Mouse (Mus musculus) stomach, postnatal 0 days (tissue): ENCODE data around the gene Grm5. TPM values are rescaled to one million over a fixed set of nuclear protein-coding genes. Genes with fewer than 3 reads are reported as not detected.
A peak's percentile ranks its signal among the peaks of the same experiment; 100 is the strongest.

Experiments used
- ATAC-seq: fragments of 200-750 bp; cut with Nextera tagmentation; 2 replicates; pipeline ENCODE4 v1.8.0; 2017; ENCODE audit not compliant: low FRiP score, low TSS enrichment
- DNase-seq: peaks from one replicate; pipeline ENCODE4 v3.0.0-alpha.2; 2016; ENCODE audit warnings: low spot score
- H3K27ac ChIP-seq: fragments of 300-500 bp; sonication (generic); replicated peaks from 2 replicates; pipeline ENCODE4 v1.5.1; 2014; ENCODE audit warnings: mild to moderate bottlenecking, control low read depth
- H3K27me3 ChIP-seq: fragments of 300-500 bp; sonication (generic); 2 replicates; pipeline ENCODE4 v1.6.1; 2014; ENCODE audit warnings: low read length; ENCODE audit not compliant: control insufficient read depth, insufficient read depth
- H3K36me3 ChIP-seq: fragments of 300-500 bp; sonication (generic); 2 replicates; pipeline ENCODE4 v1.6.1; 2014; ENCODE audit warnings: low read length, mixed read lengths; ENCODE audit not compliant: control insufficient read depth, insufficient read depth
- H3K4me1 ChIP-seq: fragments of 300-500 bp; sonication (generic); replicated peaks from 2 replicates; pipeline ENCODE4 v1.6.1; 2014; ENCODE audit warnings: antibody characterized with exemption; ENCODE audit not compliant: control insufficient read depth, insufficient read depth
- H3K4me2 ChIP-seq: fragments of 300-500 bp; sonication (generic); replicated peaks from 2 replicates; pipeline ENCODE4 v1.6.1; 2014; ENCODE audit warnings: low read depth, mild to moderate bottlenecking, control low read depth, moderate library complexity
- H3K4me3 ChIP-seq: fragments of 300-500 bp; sonication (generic); 2 replicates; pipeline ENCODE4 v1.5.1; 2014; ENCODE audit warnings: low read depth, low read length, control low read depth
- H3K9ac ChIP-seq: fragments of 300-500 bp; sonication (generic); 2 replicates; pipeline ENCODE4 v1.6.1; 2014; ENCODE audit warnings: mild to moderate bottlenecking, low read length, control low read depth, mixed read lengths
- H3K9me3 ChIP-seq: fragments of 300-500 bp; sonication (generic); 2 replicates; pipeline ENCODE4 v1.6.1; 2016; ENCODE audit warnings: low read length; ENCODE audit not compliant: control insufficient read depth
- CTCF ChIP-seq: IDR thresholded peaks from 2 replicates; pipeline ENCODE4 v1.5.1; 2016; ENCODE audit warnings: antibody characterized with exemption, low read depth, mild to moderate bottlenecking, moderate library complexity
- EP300 ChIP-seq: optimal IDR thresholded peaks from 2 replicates; pipeline ENCODE3; 2016; ENCODE audit warnings: antibody characterized with exemption
- WGBS: fragments of 180-500 bp; shearing (Covaris S2); extraction: QIAGEN DNeasy Blood & Tissue Kit; methylation state at CpG from one replicate; pipeline ENCODE4 v1.1.7; 2014; 5-methylcytosine and 5-hydroxymethylcytosine counted together
- polyA plus RNA-seq: library from polyadenylated mRNA; unstranded; fragments of >200 nt; fragmentation: Nextera tagmentation; extraction: Ambion mirVana; gene quantifications from 2 replicates; pipeline ENCODE4 v1.2.1, GENCODE M21; 2015

Grm5 gene
- polyA plus RNA-seq, 1 experiment from 2014 or later, result not detected

GRCm38 (mm10) chr7:88130488-88130849, 546.5 kb downstream of the Grm5 start:
- ATAC-seq, result no peak
- WGBS, result 30% methylated on average over 22 of the region's 22 CpGs
- peak overlapping the region; percentile 27; the same call in 1 of the 2 replicates for H3K9ac ChIP-seq

GRCm38 (mm10) chr7:88159542-88160241, 575.7 kb downstream of the Grm5 start:
- Histone ChIP-seq H3K4me1 (no peaks in the 10 kb centered on the region), H3K9me3 (no peaks in the 10 kb centered on the region), H3K27me3 (no peaks in the 10 kb centered on the region), H3K4me2 (no peak overlapping the region), H3K4me3 (no peak overlapping the region), H3K9ac (no peak overlapping the region), H3K27ac (no peak overlapping the region), H3K36me3 (no peaks in the 10 kb centered on the region)
- DNase-seq (no peak), ATAC-seq (no peak)
- TF ChIP-seq CTCF, result no peak
- no peak for TF ChIP-seq EP300
- 89% methylated on average over 1 of the region's 1 CpGs for WGBS

More at GRCm38 (mm10) chr7:88130488-88130849, 546.5 kb downstream of the Grm5 start:
- Histone ChIP-seq H3K4me3 (peak overlapping the region; percentile 25), H3K36me3 (no peaks in the 10 kb centered on the region), H3K27me3 (no peaks in the 10 kb centered on the region; the same call in 1 of the 2 replicates), H3K4me2 (peak overlapping the region; percentile 59), H3K27ac (no peak overlapping the region), H3K9me3 (no peaks in the 10 kb centered on the region), H3K4me1 (peaks cover 2% of the 10 kb centered on the region; the same call in 1 of the 2 replicates)
- DNase-seq, result no peak
- no peak for TF ChIP-seq CTCF
- TF ChIP-seq EP300, result no peak

- H3K4me3 ChIP-seq, result no peak overlapping the region
- no peak for TF ChIP-seq EP300
- 85% methylated on average over 2 of the region's 2 CpGs for WGBS
- ATAC-seq (no peak), DNase-seq (no peak)
- H3K4me1 ChIP-seq, result no peaks in the 10 kb centered on the region
- H3K27me3 ChIP-seq, result no peaks in the 10 kb centered on the region
- no peak overlapping the region for H3K9ac ChIP-seq
- no peak overlapping the region for H3K4me2 ChIP-seq
- no peaks in the 10 kb centered on the region for H3K36me3 ChIP-seq
- no peaks in the 10 kb centered on the region for H3K9me3 ChIP-seq
- no peak overlapping the region for H3K27ac ChIP-seq
These were observed 577.6 kb downstream of the Grm5 start for GRCm38 (mm10) chr7:88161586-88161985.

Other genes with a start within 250 kb of the Grm5 start
- 0.02 TPM in 1 of 2 replicates, not detected in the other for gene Tyr, start 90.7 kb upstream of the Grm5 start, polyA plus RNA-seq